Mouse (Mus musculus) T-helper 2 cell (primary cell): Measurements from ENCODE around the gene Gin1.
"Not testable (repeated sequence)": the region's sequence is repeated elsewhere in the genome, so short reads cannot be mapped to it uniquely, and the experiment has no call there.

Source experiments
- in situ Hi-C: fragments of 300-600 bp; cut with MboI, MseI; formaldehyde crosslinking; loops from one replicate; pipeline ENCODE4 v1.15.1; 2025; ENCODE audit warnings: high pct_unique_total_duplicates

Gin1 gene

GRCm38 (mm10) chr1:97769904-97770753, at the start of gene Gin1, which contains the start of gene Ppip5k2:
Gene Gin1, plus strand, starts transcription at chr1:97770172.
Gene Ppip5k2, minus strand, starts transcription at chr1:97770411.
- in situ Hi-C loops, result no loop called here

- in situ Hi-C loops, result no loop called here
Observed at GRCm38 (mm10) chr1:97726730-97727129, 43.2 kb upstream of the Gin1 start.

GRCm38 (mm10) chr1:97729339-97729738, 40.6 kb upstream of the Gin1 start:
- in situ Hi-C loops, result no loop called here

GRCm38 (mm10) chr1:97743063-97743462, 26.9 kb upstream of the Gin1 start:
- in situ Hi-C loops, result no loop called here

- in situ Hi-C loops, result no loop called here
Observed at GRCm38 (mm10) chr1:97745712-97746111, 24.3 kb upstream of the Gin1 start.

GRCm38 (mm10) chr1:97746261-97746660, 23.7 kb upstream of the Gin1 start:
- in situ Hi-C loops, result no loop called here

- in situ Hi-C loops, result no loop called here
Observed at GRCm38 (mm10) chr1:97748163-97748562, 21.8 kb upstream of the Gin1 start.

- in situ Hi-C loops, result no loop called here
Observed at GRCm38 (mm10) chr1:97753216-97753615, 16.8 kb upstream of the Gin1 start.

- in situ Hi-C loops, result no loop called here
Observed at GRCm38 (mm10) chr1:97754392-97754791, 15.6 kb upstream of the Gin1 start.

GRCm38 (mm10) chr1:97759841-97760240, 10.1 kb upstream of the Gin1 start:
- in situ Hi-C loops, result loop anchor here (5.0 kb wide), 1 partner anchor 98 kb away; the partner anchor contains the start of gene D1Ertd622e

- in situ Hi-C loops, result no loop called here
Observed at GRCm38 (mm10) chr1:97760598-97760997, 9.4 kb upstream of the Gin1 start.

GRCm38 (mm10) chr1:97761477-97761876, 8.5 kb upstream of the Gin1 start:
- in situ Hi-C loops, result no loop called here

GRCm38 (mm10) chr1:97765712-97766111, 4.3 kb upstream of the Gin1 start:
- in situ Hi-C loops, result not testable (repeated sequence)

GRCm38 (mm10) chr1:97768089-97768488, 1.9 kb upstream of the Gin1 start:
- in situ Hi-C loops, result no loop called here

GRCm38 (mm10) chr1:97768906-97769293, 1.1 kb upstream of the Gin1 start:
- in situ Hi-C loops, result no loop called here

GRCm38 (mm10) chr1:97769294-97769903, 573 bp upstream of the Gin1 start:
- in situ Hi-C loops, result no loop called here

GRCm38 (mm10) chr1:97771118-97771517, 1.1 kb downstream of the Gin1 start:
- in situ Hi-C loops, result no loop called here

GRCm38 (mm10) chr1:97771727-97772126, 1.8 kb downstream of the Gin1 start:
- in situ Hi-C loops, result no loop called here

GRCm38 (mm10) chr1:97773362-97773761, 3.4 kb downstream of the Gin1 start:
- in situ Hi-C loops, result no loop called here

GRCm38 (mm10) chr1:97773973-97774372, 4.0 kb downstream of the Gin1 start:
- in situ Hi-C loops, result no loop called here

GRCm38 (mm10) chr1:97781674-97782073, 11.7 kb downstream of the Gin1 start:
- in situ Hi-C loops, result no loop called here

GRCm38 (mm10) chr1:97784928-97785327, 15.0 kb downstream of the Gin1 start:
- in situ Hi-C loops, result no loop called here
